Mouse (Mus musculus) limb, embryonic 14.5 days (tissue): ENCODE measurements around the gene Tmppe. TPM values are rescaled to one million over a fixed set of nuclear protein-coding genes. Genes with fewer than 3 reads are reported as not detected.

Experiments used
- ATAC-seq: fragments of 200-750 bp; cut with Nextera tagmentation; 2 replicates; pipeline ENCODE4 v1.8.0; 2017; ENCODE audit warnings: low read depth, moderate number of reproducible peaks, moderate TSS enrichment; ENCODE audit not compliant: low FRiP score
- DNase-seq: peaks from one replicate; pipeline ENCODE4 v3.0.0-alpha.2; 2015; ENCODE audit warnings: low spot score
- H3K27ac ChIP-seq: fragments of 300-500 bp; sonication (generic); replicated peaks from 2 replicates; pipeline ENCODE4 v1.5.1; 2014; ENCODE audit warnings: low read depth, mild to moderate bottlenecking, low read length, moderate library complexity, mixed read lengths
- H3K27me3 ChIP-seq: fragments of 300-500 bp; sonication (generic); 2 replicates; pipeline ENCODE4 v1.6.1; 2014; ENCODE audit warnings: low read length, mixed read lengths; ENCODE audit not compliant: control insufficient read depth, insufficient read depth
- H3K36me3 ChIP-seq: fragments of 300-500 bp; sonication (generic); 2 replicates; pipeline ENCODE4 v1.6.1; 2014; ENCODE audit warnings: mild to moderate bottlenecking, low read length, moderate library complexity, mixed read lengths; ENCODE audit not compliant: control insufficient read depth, insufficient read depth
- H3K4me1 ChIP-seq: fragments of 300-500 bp; sonication (generic); 2 replicates; pipeline ENCODE4 v1.6.1; 2014; ENCODE audit warnings: antibody characterized with exemption, low read length, mixed read lengths; ENCODE audit not compliant: control insufficient read depth, insufficient read depth
- H3K4me2 ChIP-seq: fragments of 300-500 bp; sonication (generic); replicated peaks from 2 replicates; pipeline ENCODE4 v1.6.1; 2014; ENCODE audit warnings: low read depth, mild to moderate bottlenecking, low read length, moderate library complexity; ENCODE audit not compliant: severe bottlenecking
- H3K4me3 ChIP-seq: fragments of 300-500 bp; sonication (generic); replicated peaks from 2 replicates; pipeline ENCODE4 v1.5.1; 2014; ENCODE audit warnings: low read length
- H3K9ac ChIP-seq: fragments of 300-500 bp; sonication (generic); 2 replicates; pipeline ENCODE4 v1.6.1; 2014; ENCODE audit warnings: mild to moderate bottlenecking, low read depth, low read length, moderate library complexity; ENCODE audit not compliant: severe bottlenecking
- H3K9me3 ChIP-seq: fragments of 300-500 bp; sonication (generic); 2 replicates; pipeline ENCODE4 v1.6.1; 2016; ENCODE audit warnings: low read length; ENCODE audit not compliant: control insufficient read depth
- POLR2A ChIP-seq: fragments of 200-500 bp; IDR thresholded peaks from 2 replicates; pipeline ENCODE4 v1.8.0; 2012; ENCODE audit warnings: inconsistent platforms, mild to moderate bottlenecking, moderate library complexity, borderline replicate concordance; ENCODE audit not compliant: insufficient read depth, insufficient read length; ENCODE audit errors: extremely low read depth
- WGBS: fragments of 180-500 bp; shearing (Covaris S2); extraction: QIAGEN DNeasy Blood & Tissue Kit; methylation state at CpG from one replicate; pipeline ENCODE4 v1.1.7; 2014; 5-methylcytosine and 5-hydroxymethylcytosine counted together
- polyA plus RNA-seq, 2 experiments: library from polyadenylated mRNA; depleted of rRNA in 1 of 2; stranded (reverse) in 1 of 2; unstranded in 1 of 2; fragments of >200 nt; fragmentation: Nextera tagmentation in 1 of 2; extraction: Ambion mirVana in 1 of 2; gene quantifications; 2 replicates each; pipeline versions ENCODE4 v1.2.1 to v1.2.3; 2012 to 2014

The Tmppe gene
- polyA plus RNA-seq, 2 experiments = 3.7 to 4.4 TPM

- no peaks in the 10 kb centered on the region for H3K9me3 ChIP-seq
- H3K4me3 ChIP-seq = no peak overlapping the region
- TF ChIP-seq POLR2A = no peak
- 91% methylated on average over 8 of the region's 8 CpGs for WGBS
- no peaks in the 10 kb centered on the region for H3K27me3 ChIP-seq
- H3K4me1 ChIP-seq = no peaks in the 10 kb centered on the region
- H3K27ac ChIP-seq = no peak overlapping the region
- H3K36me3 ChIP-seq = peaks cover 8% of the 10 kb centered on the region
- no peak for ATAC-seq
- no peak overlapping the region for H3K9ac ChIP-seq
- no peak for DNase-seq
- H3K4me2 ChIP-seq = no peak overlapping the region
These were observed 42.4 kb downstream of the Tmppe start for GRCm38 (mm10) chr9:114443351-114443750.

DNA sequence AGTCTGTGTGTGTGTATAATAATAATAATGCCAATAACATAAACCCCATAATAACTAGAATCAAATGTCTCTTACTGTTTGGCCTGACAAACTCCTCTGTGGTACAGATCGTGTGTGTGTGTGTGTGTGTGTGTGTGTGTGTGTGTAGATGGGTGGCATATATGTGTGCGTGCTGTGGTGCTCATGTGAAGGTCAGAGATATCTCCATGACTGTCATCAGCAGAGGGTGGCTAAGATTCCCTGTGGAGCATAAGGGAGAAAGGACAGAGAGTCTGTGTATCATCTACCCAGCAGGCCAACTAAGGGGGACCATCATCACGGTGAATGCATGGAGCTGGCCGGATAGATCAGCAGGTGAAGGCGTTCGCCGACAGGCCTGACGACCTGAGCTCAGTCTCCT, 46.0 kb downstream of the Tmppe start:
- Histone ChIP-seq H3K4me2 (no peak overlapping the region), H3K27ac (no peak overlapping the region), H3K9ac (no peak overlapping the region), H3K27me3 (no peaks in the 10 kb centered on the region), H3K9me3 (no peaks in the 10 kb centered on the region), H3K4me3 (no peak overlapping the region), H3K4me1 (no peaks in the 10 kb centered on the region), H3K36me3 (peaks cover 5% of the 10 kb centered on the region)
- ATAC-seq (no peak), DNase-seq (no peak)
- WGBS = 95% methylated on average over 8 of the region's 8 CpGs
- TF ChIP-seq POLR2A = no peak

DNA sequence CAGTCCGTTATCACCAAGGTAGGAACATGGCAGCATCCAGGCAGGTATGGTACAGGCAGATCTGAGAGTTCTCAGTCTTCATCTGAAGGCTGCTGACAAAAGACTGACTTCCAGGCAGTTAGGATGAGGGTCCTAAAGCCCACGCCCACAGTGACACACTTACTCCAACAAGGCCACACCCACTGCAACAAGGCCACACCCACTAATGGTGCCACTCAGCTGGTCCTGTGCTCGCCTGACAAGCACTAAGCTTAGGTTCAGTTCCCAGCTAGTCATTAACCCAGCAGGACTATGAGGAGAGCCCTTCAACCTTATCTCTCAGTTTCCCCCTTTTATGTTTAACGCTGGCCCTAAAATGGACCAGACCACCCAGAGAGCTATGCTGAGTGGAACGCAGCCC, 47.8 kb downstream of the Tmppe start:
- WGBS = 77% methylated on average over 5 of the region's 5 CpGs
- H3K4me1 ChIP-seq = no peaks in the 10 kb centered on the region
- no peak for ATAC-seq

GRCm38 (mm10) chr9:114449120-114449754, 48.3 kb downstream of the Tmppe start:
- Histone ChIP-seq H3K36me3 (no peaks in the 10 kb centered on the region), H3K4me2 (no peak overlapping the region), H3K9ac (no peak overlapping the region), H3K4me3 (no peak overlapping the region), H3K27ac (no peak overlapping the region), H3K4me1 (no peaks in the 10 kb centered on the region), H3K9me3 (no peaks in the 10 kb centered on the region), H3K27me3 (no peaks in the 10 kb centered on the region)
- no peak for TF ChIP-seq POLR2A
- ATAC-seq (no peak), DNase-seq (no peak)
- 84% methylated on average over 13 of the region's 13 CpGs for WGBS

More for the DNA sequence above, 47.8 kb downstream of the Tmppe start:
- H3K9ac ChIP-seq = no peak overlapping the region
- no peak overlapping the region for H3K27ac ChIP-seq
- no peak for TF ChIP-seq POLR2A
- no peaks in the 10 kb centered on the region for H3K9me3 ChIP-seq
- DNase-seq = no peak
- no peak overlapping the region for H3K4me3 ChIP-seq
- no peak overlapping the region for H3K4me2 ChIP-seq
- no peaks in the 10 kb centered on the region for H3K27me3 ChIP-seq
- H3K36me3 ChIP-seq = no peaks in the 10 kb centered on the region

GRCm38 (mm10) chr9:114451615-114452014, 50.7 kb downstream of the Tmppe start:
- WGBS = 93% methylated on average over 7 of the region's 7 CpGs
- H3K4me2 ChIP-seq = no peak overlapping the region
- ATAC-seq = no peak
- H3K9me3 ChIP-seq = no peaks in the 10 kb centered on the region
- H3K27me3 ChIP-seq = no peaks in the 10 kb centered on the region
- no peak for DNase-seq
- H3K27ac ChIP-seq = no peak overlapping the region
- no peak overlapping the region for H3K9ac ChIP-seq
- no peaks in the 10 kb centered on the region for H3K4me1 ChIP-seq
- no peak overlapping the region for H3K4me3 ChIP-seq
- peaks cover 11% of the 10 kb centered on the region for H3K36me3 ChIP-seq
- no peak for TF ChIP-seq POLR2A

GRCm38 (mm10) chr9:114452418-114452817, 51.5 kb downstream of the Tmppe start:
- no peak overlapping the region for H3K4me2 ChIP-seq
- 89% methylated on average over 6 of the region's 6 CpGs for WGBS
- ATAC-seq (no peak), DNase-seq (no peak)
- no peak overlapping the region for H3K9ac ChIP-seq
- TF ChIP-seq POLR2A = no peak
- no peaks in the 10 kb centered on the region for H3K9me3 ChIP-seq
- peaks cover 12% of the 10 kb centered on the region for H3K36me3 ChIP-seq
- no peak overlapping the region for H3K4me3 ChIP-seq
- no peaks in the 10 kb centered on the region for H3K4me1 ChIP-seq
- H3K27ac ChIP-seq = no peak overlapping the region
- H3K27me3 ChIP-seq = no peaks in the 10 kb centered on the region
